Mouse (Mus musculus) brown adipose tissue, adult 24 weeks (tissue): ENCODE data around the gene Mfap2. TPM values are rescaled to one million over a fixed set of nuclear protein-coding genes. Genes with fewer than 3 reads are reported as not detected.

Source experiments
- H3K27ac ChIP-seq: fragments of 200-500 bp; replicated peaks from 2 replicates; pipeline ENCODE4 v1.5.1; 2012; ENCODE audit warnings: low read depth, mild to moderate bottlenecking, low read length
- H3K4me1 ChIP-seq: fragments of 200-500 bp; 2 replicates; pipeline ENCODE4 v1.6.1; 2012; ENCODE audit warnings: low read length, mixed read lengths; ENCODE audit not compliant: control insufficient read depth, insufficient read depth, insufficient read length
- H3K4me3 ChIP-seq: fragments of 200-500 bp; 2 replicates; pipeline ENCODE4 v1.5.1; 2012; ENCODE audit warnings: low read depth, mild to moderate bottlenecking, low read length, moderate library complexity; ENCODE audit not compliant: insufficient read depth
- polyA plus RNA-seq: library from polyadenylated mRNA; stranded (reverse); fragments of >200 nt; gene quantifications from 2 replicates; pipeline ENCODE4 v1.2.4, GENCODE M21; 2012; ENCODE audit not compliant: missing spikeins, insufficient read depth, insufficient read length

Mfap2 gene
- polyA plus RNA-seq: 1.4 and 3.0 TPM in 2 replicates

GRCm38 (mm10) chr4:141010118-141010517 is at the start of gene Mfap2:
Gene Mfap2, plus strand, starts transcription at chr4:141010418.
- Histone ChIP-seq H3K4me1 (peaks cover 3% of the 10 kb centered on the region; the same call in 1 of the 2 replicates), H3K4me3 (peak within 1 kb of the TSS; percentile 52), H3K27ac (no peak within 1 kb of the TSS)

- Histone ChIP-seq H3K27ac (peak within 1 kb of the TSS; percentile 95), H3K4me3 (peak within 1 kb of the TSS; percentile 88), H3K4me1 (peaks cover 3% of the 10 kb centered on the region; the same call in 1 of the 2 replicates)
Observed at GRCm38 (mm10) chr4:140960781-140961466, 49.3 kb upstream of the Mfap2 start, which contains the start of gene Sdhb. Gene Sdhb, plus strand, starts transcription at chr4:140961203.

- peaks cover 3% of the 10 kb centered on the region; the same call in 1 of the 2 replicates for H3K4me1 ChIP-seq
- peak overlapping the region; percentile 88 for H3K4me3 ChIP-seq
Observed at GRCm38 (mm10) chr4:140961467-140962206, 48.6 kb upstream of the Mfap2 start.

DNA sequence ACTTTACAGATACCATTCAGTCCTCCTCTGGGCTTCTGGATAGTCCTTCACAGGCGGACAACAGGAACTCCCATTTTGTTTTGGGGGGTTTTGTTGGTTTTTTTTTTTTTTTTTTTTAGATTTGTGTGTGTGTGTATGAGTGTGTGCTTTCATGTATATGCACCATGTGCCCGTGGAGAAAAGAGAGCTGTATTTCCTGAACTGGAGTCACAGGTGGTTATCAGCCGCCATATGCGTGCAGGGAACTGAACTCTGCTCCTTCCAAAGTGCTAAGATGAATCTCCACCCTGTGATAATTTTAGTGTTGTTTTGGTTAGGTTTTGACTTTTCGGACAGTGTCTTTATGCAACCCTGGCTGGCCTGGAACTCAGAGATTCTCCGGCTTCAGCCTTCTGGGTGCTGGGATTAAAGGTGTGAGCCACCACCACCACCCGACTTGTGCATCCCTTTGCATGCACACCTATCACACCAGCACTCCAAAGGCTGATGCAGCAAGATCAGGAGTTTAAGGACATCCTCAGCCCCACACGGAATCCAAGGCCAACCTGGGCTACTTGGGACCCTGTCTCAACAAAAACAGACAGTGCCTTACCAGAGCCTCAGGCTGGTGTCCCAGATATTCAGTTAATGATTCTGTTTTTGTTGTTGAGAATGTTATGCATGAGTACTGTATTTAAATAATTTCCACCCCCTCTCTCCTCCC is 47.9 kb upstream of the Mfap2 start:
- Histone ChIP-seq H3K4me1 (peaks cover 3% of the 10 kb centered on the region; the same call in 1 of the 2 replicates), H3K4me3 (peak overlapping the region; percentile 88), H3K27ac (peak overlapping the region; percentile 95)

More at GRCm38 (mm10) chr4:140961467-140962206, 48.6 kb upstream of the Mfap2 start:
- H3K27ac ChIP-seq: peak overlapping the region; percentile 95

GRCm38 (mm10) chr4:140962950-140963349 is 47.3 kb upstream of the Mfap2 start:
- Histone ChIP-seq H3K27ac (peak overlapping the region; percentile 50), H3K4me3 (peak overlapping the region; percentile 88)

DNA sequence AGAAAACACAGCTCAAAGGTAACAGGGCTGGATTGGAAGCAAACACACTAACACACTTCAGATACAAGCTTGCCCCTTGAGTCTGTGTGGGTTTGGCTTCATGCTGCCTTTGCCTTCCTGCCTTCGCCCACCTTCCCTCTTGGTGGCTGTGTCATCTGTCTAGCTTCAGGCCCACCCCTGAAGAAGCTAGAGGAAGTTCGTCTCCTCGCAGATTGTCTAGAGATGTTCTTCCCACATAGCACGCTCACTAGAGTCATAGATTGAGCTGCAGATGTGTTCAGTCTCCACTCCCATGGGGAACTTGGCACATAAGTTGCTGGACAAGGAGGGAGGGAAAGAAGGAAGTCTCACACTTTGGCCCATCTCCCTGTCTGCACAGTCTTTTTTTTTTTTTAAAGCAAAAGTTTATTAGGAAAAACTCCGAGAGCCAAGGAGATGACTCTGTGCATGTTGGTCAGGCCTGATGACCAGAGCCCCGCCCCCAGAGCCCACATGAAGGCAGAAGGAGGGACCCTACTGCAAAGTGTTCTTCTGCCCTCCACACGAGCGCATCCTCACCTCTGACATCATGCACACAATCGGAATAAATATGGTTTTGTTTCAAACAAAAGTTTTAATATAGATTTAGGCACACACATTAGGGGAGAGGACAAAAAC is 46.1 kb upstream of the Mfap2 start:
- Histone ChIP-seq H3K4me3 (no peak overlapping the region), H3K4me1 (peaks cover 3% of the 10 kb centered on the region; the same call in 1 of the 2 replicates), H3K27ac (0 out of 2 replicates have a peak overlapping the region, but pooled peaks have one; percentile 9)

More at GRCm38 (mm10) chr4:140962950-140963349, 47.3 kb upstream of the Mfap2 start:
- peaks cover 3% of the 10 kb centered on the region; the same call in 1 of the 2 replicates for H3K4me1 ChIP-seq

DNA sequence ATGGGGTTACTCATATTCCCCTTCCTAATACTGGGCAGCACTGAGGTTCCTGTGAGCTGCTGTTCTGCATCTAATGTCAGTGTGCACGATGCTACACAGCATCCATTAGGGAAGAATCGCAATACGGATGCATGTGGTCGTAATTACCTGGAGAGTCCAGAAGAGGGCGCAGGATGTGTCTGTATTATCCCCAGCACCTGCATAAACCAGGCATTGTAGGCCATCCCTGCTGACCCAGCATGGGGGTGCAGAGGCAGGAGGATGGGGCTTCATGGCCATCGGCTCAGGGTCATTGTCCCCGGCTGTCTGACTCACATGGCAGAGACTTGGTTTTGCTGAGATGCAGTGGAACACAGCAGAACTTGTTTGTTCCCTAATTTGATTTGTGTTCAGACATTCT is 45.6 kb upstream of the Mfap2 start:
- no peak overlapping the region for H3K4me3 ChIP-seq
- peaks cover 3% of the 10 kb centered on the region; the same call in 1 of the 2 replicates for H3K4me1 ChIP-seq
- no peak overlapping the region for H3K27ac ChIP-seq

GRCm38 (mm10) chr4:140967386-140968159 is 42.6 kb upstream of the Mfap2 start:
- peaks cover 3% of the 10 kb centered on the region; the same call in 1 of the 2 replicates for H3K4me1 ChIP-seq
- no peak overlapping the region for H3K27ac ChIP-seq
- no peak overlapping the region for H3K4me3 ChIP-seq

- H3K27ac ChIP-seq: no peak overlapping the region
- no peak overlapping the region for H3K4me3 ChIP-seq
- H3K4me1 ChIP-seq: no peaks in the 10 kb centered on the region
Observed at GRCm38 (mm10) chr4:140971691-140972090, 38.5 kb upstream of the Mfap2 start.

GRCm38 (mm10) chr4:140974408-140974807 is 35.8 kb upstream of the Mfap2 start:
- no peak overlapping the region for H3K27ac ChIP-seq
- H3K4me3 ChIP-seq: no peak overlapping the region
- H3K4me1 ChIP-seq: no peaks in the 10 kb centered on the region

DNA sequence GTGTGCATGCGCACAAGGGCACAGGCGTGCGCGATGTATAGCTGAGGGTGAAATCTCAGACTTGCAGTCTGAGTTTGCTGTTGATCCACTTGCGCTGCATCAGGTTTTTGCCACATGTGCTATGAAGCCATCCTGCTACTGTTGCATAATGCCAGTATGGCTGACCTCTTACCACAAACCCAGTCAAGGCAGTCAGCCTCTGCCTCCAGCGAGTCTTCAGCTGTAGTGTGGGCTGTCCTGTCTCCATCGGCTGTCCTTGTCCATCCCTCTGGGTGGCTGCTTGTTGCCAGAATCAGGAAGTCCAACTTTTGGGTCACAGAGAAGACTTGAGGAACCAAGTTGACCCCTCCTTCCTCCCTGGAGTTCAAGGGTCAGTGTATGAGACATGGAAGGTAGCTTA is 34.9 kb upstream of the Mfap2 start:
- no peak overlapping the region for H3K4me3 ChIP-seq
- no peak overlapping the region; the same call in 1 of the 2 replicates for H3K27ac ChIP-seq
- no peaks in the 10 kb centered on the region for H3K4me1 ChIP-seq

GRCm38 (mm10) chr4:140977278-140977677 is 32.9 kb upstream of the Mfap2 start:
- no peak overlapping the region for H3K4me3 ChIP-seq
- H3K4me1 ChIP-seq: no peaks in the 10 kb centered on the region
- H3K27ac ChIP-seq: no peak overlapping the region

DNA sequence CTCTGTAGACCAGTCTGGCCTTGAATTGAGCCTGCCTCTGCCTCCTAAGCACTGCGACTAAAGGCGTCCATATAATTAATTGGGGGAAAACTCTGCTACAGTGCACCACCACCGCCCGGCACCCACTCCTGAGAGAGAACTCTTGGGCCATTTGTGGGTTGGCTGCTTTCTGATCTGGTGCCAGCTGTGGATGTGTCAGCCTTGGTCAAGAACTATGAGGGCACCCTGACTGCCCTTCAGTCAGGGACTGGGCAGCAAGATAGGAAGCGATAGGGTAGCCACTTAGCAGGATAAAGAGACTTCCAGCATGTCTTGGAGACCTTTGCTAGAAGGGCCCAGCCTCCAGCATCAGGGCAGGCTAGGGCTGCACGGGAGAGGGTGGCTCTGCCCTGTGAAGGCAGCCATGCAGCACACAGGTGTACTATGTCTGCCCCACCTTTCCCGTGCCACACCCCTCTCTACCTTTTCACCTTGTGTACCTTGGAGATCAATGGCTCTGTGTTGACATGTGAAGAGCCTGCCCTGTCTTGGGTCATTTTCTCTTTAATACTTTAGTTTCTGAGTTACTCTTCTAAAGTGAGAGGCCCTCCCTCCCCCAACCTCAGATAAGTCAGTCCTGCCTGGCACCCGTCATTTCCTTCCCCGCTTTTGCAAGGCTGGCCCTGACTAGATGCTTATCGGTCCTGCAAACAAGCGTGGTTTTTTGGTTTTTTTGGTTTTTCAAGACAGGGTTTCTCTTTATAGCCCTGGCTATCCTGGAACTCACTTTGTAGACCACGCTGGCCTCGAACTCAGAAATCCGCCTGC is 32.1 kb upstream of the Mfap2 start:
- H3K4me1 ChIP-seq: no peaks in the 10 kb centered on the region
- H3K4me3 ChIP-seq: no peak overlapping the region
- no peak overlapping the region for H3K27ac ChIP-seq
